Mouse (Mus musculus): ENCODE results near the gene Bcl2l13. TPM values are rescaled to one million over a fixed set of nuclear protein-coding genes. Genes with fewer than 3 reads are reported as not detected.

Gene Bcl2l13
- polyA plus RNA-seq, 1 experiment from 2014 or later, result 26.5 TPM

- H3K27ac ChIP-seq (replicated peaks), result 0 out of 2 replicates have a peak overlapping the region, but pooled peaks have one; percentile 0
Measured at GRCm38 (mm10) chr6:120866051-120866814, 30.2 kb downstream of the Bcl2l13 start.

GRCm38 (mm10) chr6:120868824-120869223 is 32.8 kb downstream of the Bcl2l13 start:
- H3K27ac ChIP-seq (replicated peaks), result no peak overlapping the region
- 42% methylated on average over 1 of the region's 1 CpGs for WGBS
- H3K4me1 ChIP-seq, result peaks cover 21% of the 10 kb centered on the region
- H3K9me3 ChIP-seq, result no peaks in the 10 kb centered on the region
- no peak overlapping the region for H3K4me3 ChIP-seq
- peaks cover 46% of the 10 kb centered on the region for H3K36me3 ChIP-seq
- H3K4me2 ChIP-seq, result no peak overlapping the region
- no peak overlapping the region for H3K9ac ChIP-seq
- H3K27me3 ChIP-seq (replicated peaks), result no peaks in the 10 kb centered on the region
- ATAC-seq (ENCODE audit: extremely low read depth, insufficient number of reproducible peaks, low FRiP score, low TSS enrichment), result no peak

More at GRCm38 (mm10) chr6:120866051-120866814, 30.2 kb downstream of the Bcl2l13 start:
- no peaks in the 10 kb centered on the region for H3K9me3 ChIP-seq
- H3K4me3 ChIP-seq, result no peak overlapping the region
- H3K4me1 ChIP-seq, result peaks cover 19% of the 10 kb centered on the region
- no peak overlapping the region for H3K9ac ChIP-seq
- H3K36me3 ChIP-seq, result peaks cover 54% of the 10 kb centered on the region
- no peaks in the 10 kb centered on the region for H3K27me3 ChIP-seq (replicated peaks)
- ATAC-seq (ENCODE audit: extremely low read depth, insufficient number of reproducible peaks, low FRiP score, low TSS enrichment), result no peak
- 70% methylated on average over 9 of the region's 9 CpGs for WGBS
- H3K4me2 ChIP-seq, result no peak overlapping the region

- H3K27ac ChIP-seq (replicated peaks), result no peak overlapping the region
- peaks cover 21% of the 10 kb centered on the region for H3K4me1 ChIP-seq
- ATAC-seq (ENCODE audit: extremely low read depth, insufficient number of reproducible peaks, low FRiP score, low TSS enrichment), result no peak
- 64% methylated on average over 2 of the region's 2 CpGs for WGBS
- no peak overlapping the region for H3K4me2 ChIP-seq
- no peak overlapping the region for H3K9ac ChIP-seq
- no peaks in the 10 kb centered on the region for H3K9me3 ChIP-seq
- H3K36me3 ChIP-seq, result peaks cover 31% of the 10 kb centered on the region
- H3K27me3 ChIP-seq (replicated peaks), result no peaks in the 10 kb centered on the region
- no peak overlapping the region for H3K4me3 ChIP-seq
Measured at GRCm38 (mm10) chr6:120871286-120871685, 35.3 kb downstream of the Bcl2l13 start.

GRCm38 (mm10) chr6:120873874-120874273 is 37.9 kb downstream of the Bcl2l13 start:
- Histone ChIP-seq H3K27ac (replicated peaks) (peak overlapping the region; percentile 28; the same call in 1 of the 2 replicates), H3K4me3 (no peak overlapping the region), H3K36me3 (peaks cover 38% of the 10 kb centered on the region), H3K4me2 (peak overlapping the region; percentile 41), H3K9ac (peak overlapping the region; percentile 56; the same call in 1 of the 2 replicates), H3K4me1 (peaks cover 28% of the 10 kb centered on the region), H3K9me3 (no peaks in the 10 kb centered on the region), H3K27me3 (replicated peaks) (no peaks in the 10 kb centered on the region)
- WGBS, result 13% methylated on average over 9 of the region's 9 CpGs
- ATAC-seq (ENCODE audit: extremely low read depth, insufficient number of reproducible peaks, low FRiP score, low TSS enrichment), result no peak

- Histone ChIP-seq H3K36me3 (peaks cover 67% of the 10 kb centered on the region), H3K27me3 (replicated peaks) (no peaks in the 10 kb centered on the region), H3K4me2 (no peak overlapping the region), H3K4me3 (no peak overlapping the region), H3K9ac (no peak overlapping the region), H3K9me3 (no peaks in the 10 kb centered on the region), H3K27ac (replicated peaks) (0 out of 2 replicates have a peak overlapping the region, but pooled peaks have one; percentile 28), H3K4me1 (peaks cover 24% of the 10 kb centered on the region)
- WGBS, result 48% methylated on average over 5 of the region's 5 CpGs
- no peak for ATAC-seq (ENCODE audit: extremely low read depth, insufficient number of reproducible peaks, low FRiP score, low TSS enrichment)
Measured at GRCm38 (mm10) chr6:120879046-120879445, 43.0 kb downstream of the Bcl2l13 start.

GRCm38 (mm10) chr6:120884436-120884835 is 48.4 kb downstream of the Bcl2l13 start:
- no peak for ATAC-seq (ENCODE audit: extremely low read depth, insufficient number of reproducible peaks, low FRiP score, low TSS enrichment)

GRCm38 (mm10) chr6:120886696-120887095 is 50.7 kb downstream of the Bcl2l13 start:
- peaks cover 8% of the 10 kb centered on the region for H3K4me1 ChIP-seq
- no peak for ATAC-seq (ENCODE audit: extremely low read depth, insufficient number of reproducible peaks, low FRiP score, low TSS enrichment)
- H3K27me3 ChIP-seq (replicated peaks), result no peaks in the 10 kb centered on the region
- no peak overlapping the region for H3K4me3 ChIP-seq
- WGBS, result 85% methylated on average over 17 of the region's 17 CpGs
- no peaks in the 10 kb centered on the region for H3K9me3 ChIP-seq
- H3K9ac ChIP-seq, result no peak overlapping the region
- H3K27ac ChIP-seq (replicated peaks), result no peak overlapping the region
- H3K36me3 ChIP-seq, result peaks cover 81% of the 10 kb centered on the region
- H3K4me2 ChIP-seq, result no peak overlapping the region

More at GRCm38 (mm10) chr6:120884436-120884835, 48.4 kb downstream of the Bcl2l13 start:
- Histone ChIP-seq H3K4me1 (peaks cover 5% of the 10 kb centered on the region), H3K36me3 (peaks cover 87% of the 10 kb centered on the region), H3K27ac (replicated peaks) (no peak overlapping the region), H3K9me3 (no peaks in the 10 kb centered on the region), H3K9ac (no peak overlapping the region), H3K27me3 (replicated peaks) (no peaks in the 10 kb centered on the region), H3K4me3 (no peak overlapping the region), H3K4me2 (no peak overlapping the region)
- WGBS, result 90% methylated on average over 6 of the region's 6 CpGs

GRCm38 (mm10) chr6:120894089-120894488 is 58.1 kb downstream of the Bcl2l13 start:
- Histone ChIP-seq H3K4me2 (no peak overlapping the region), H3K27ac (replicated peaks) (no peak overlapping the region), H3K9me3 (no peaks in the 10 kb centered on the region), H3K9ac (no peak overlapping the region), H3K4me3 (no peak overlapping the region), H3K27me3 (replicated peaks) (no peaks in the 10 kb centered on the region), H3K36me3 (peaks cover 50% of the 10 kb centered on the region), H3K4me1 (peaks cover 23% of the 10 kb centered on the region)
- 91% methylated on average over 9 of the region's 9 CpGs for WGBS
- ATAC-seq (ENCODE audit: extremely low read depth, insufficient number of reproducible peaks, low FRiP score, low TSS enrichment), result no peak

- 83% methylated on average over 9 of the region's 9 CpGs for WGBS
- peaks cover 23% of the 10 kb centered on the region for H3K4me1 ChIP-seq
- no peak overlapping the region for H3K27ac ChIP-seq (replicated peaks)
- H3K4me2 ChIP-seq, result no peak overlapping the region
- H3K27me3 ChIP-seq (replicated peaks), result no peaks in the 10 kb centered on the region
- no peak overlapping the region for H3K9ac ChIP-seq
- no peak for ATAC-seq (ENCODE audit: extremely low read depth, insufficient number of reproducible peaks, low FRiP score, low TSS enrichment)
- H3K9me3 ChIP-seq, result no peaks in the 10 kb centered on the region
- peaks cover 46% of the 10 kb centered on the region for H3K36me3 ChIP-seq
- no peak overlapping the region for H3K4me3 ChIP-seq
Measured at GRCm38 (mm10) chr6:120894524-120894923, 58.5 kb downstream of the Bcl2l13 start.

- Histone ChIP-seq H3K4me1 (peaks cover 8% of the 10 kb centered on the region), H3K27me3 (replicated peaks) (no peaks in the 10 kb centered on the region), H3K27ac (replicated peaks) (no peak overlapping the region), H3K4me3 (no peak overlapping the region), H3K9ac (no peak overlapping the region), H3K4me2 (no peak overlapping the region), H3K36me3 (peaks cover 19% of the 10 kb centered on the region), H3K9me3 (no peaks in the 10 kb centered on the region)
- WGBS, result 68% methylated on average over 6 of the region's 6 CpGs
- ATAC-seq (ENCODE audit: extremely low read depth, insufficient number of reproducible peaks, low FRiP score, low TSS enrichment), result 0 out of 2 replicates have a peak, but pooled peaks have one; percentile 17
Measured at GRCm38 (mm10) chr6:120898188-120898833, 62.3 kb downstream of the Bcl2l13 start.

- no peaks in the 10 kb centered on the region for H3K9me3 ChIP-seq
- H3K4me3 ChIP-seq, result no peak overlapping the region
- H3K9ac ChIP-seq, result no peak overlapping the region
- H3K36me3 ChIP-seq, result no peaks in the 10 kb centered on the region
- no peak overlapping the region for H3K27ac ChIP-seq (replicated peaks)
- no peaks in the 10 kb centered on the region for H3K27me3 ChIP-seq (replicated peaks)
- no peak overlapping the region for H3K4me2 ChIP-seq
- no peak for ATAC-seq (ENCODE audit: extremely low read depth, insufficient number of reproducible peaks, low FRiP score, low TSS enrichment)
- WGBS, result 88% methylated on average over 14 of the region's 14 CpGs
- no peaks in the 10 kb centered on the region; the same call in 1 of the 2 replicates for H3K4me1 ChIP-seq
Measured at GRCm38 (mm10) chr6:120901776-120902645, 66.0 kb downstream of the Bcl2l13 start.

Measured in heart, embryonic 13.5 days (tissue).